7 mouse cellular contexts compared by ENCODE assay signal in the genomic region with DNA sequence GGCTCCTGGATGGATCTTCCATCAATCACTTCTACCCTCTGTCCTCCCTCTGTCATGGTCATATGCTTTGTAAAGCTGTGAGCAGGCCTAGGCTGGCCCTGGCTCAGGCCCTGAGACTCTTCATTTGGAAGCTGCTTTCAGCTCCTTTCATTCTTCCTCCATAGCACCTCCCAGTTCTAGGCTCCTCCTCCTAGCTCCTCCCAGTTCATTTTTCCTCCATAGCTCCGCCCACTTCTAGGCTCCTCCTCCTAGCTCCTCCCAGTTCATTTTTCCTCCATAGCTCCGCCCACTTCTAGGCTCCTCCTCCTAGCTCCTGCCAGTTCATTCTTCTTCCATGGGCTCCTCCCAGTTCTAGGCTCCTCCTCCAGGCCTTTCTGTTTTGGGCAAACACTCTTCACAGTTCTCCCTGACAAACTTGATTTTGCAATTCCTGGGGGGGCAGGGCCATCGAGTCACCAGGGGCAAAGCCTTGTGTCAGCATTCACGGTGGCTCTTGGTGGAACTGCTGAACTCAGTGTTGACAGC.
DNase-seq lines count a peak whose midpoint lies in the region; ATAC-seq and TF ChIP-seq lines count a peak whose summit lies in the region.

No protein-coding gene starts in this region.

- H3K9ac ChIP-seq in intestine, postnatal 0 days (ENCODE audit: low read depth, low read length), result no peak overlapping the region

- H3K36me3 ChIP-seq in intestine, postnatal 0 days (ENCODE audit: control insufficient read depth, insufficient read depth), result peaks cover 10% of the 10 kb centered on the region

- no peak overlapping the region for H3K4me2 ChIP-seq in intestine, postnatal 0 days (replicated peaks; ENCODE audit: low read depth)

- intact Hi-C loops in left cerebral cortex, postnatal 4 days (cut with DNase I), result no loop called here

- no peak overlapping the region; the same call in 1 of the 2 replicates for H3K27ac ChIP-seq in intestine, postnatal 0 days (ENCODE audit: low read depth, low read length)

- peak; percentile 55 for ATAC-seq in intestine, postnatal 0 days
- peak; percentile 89 for ATAC-seq in megakaryocyte progenitor cell, adult 5-6 weeks (replicated peaks; ENCODE audit: poor library complexity)

- TF ChIP-seq POLR2A in lung, adult 2 months (IDR thresholded peaks at IDR 0.05; ENCODE audit: borderline replicate concordance, extremely low read depth, low read depth, low read length), result no peak

- no peaks in the 10 kb centered on the region for H3K27me3 ChIP-seq in intestine, postnatal 0 days (replicated peaks; ENCODE audit: control insufficient read depth, insufficient read depth, low read length)

- DNase-seq in lung, adult 18-20 months, result peak; percentile 68 to 72
- DNase-seq in lung, adult 2 months, result no peak
- peak; percentile 72 for DNase-seq in adipocyte (ENCODE audit: low spot score)
- DNase-seq in thymus, postnatal 14 days, result no peak
- DNase-seq in left cerebral cortex, postnatal 4 days, result no peak

- WGBS in lung, adult 2 months, result 28% methylated on average over 4 of the region's 4 CpGs
- 40% methylated on average over 4 of the region's 4 CpGs for WGBS in intestine, postnatal 0 days

- H3K4me1 ChIP-seq in lung, adult 2 months (ENCODE audit: control insufficient read depth, insufficient read depth, low read length), result peaks cover 19% of the 10 kb centered on the region
- H3K4me1 ChIP-seq in intestine, postnatal 0 days (replicated peaks; ENCODE audit: control insufficient read depth, insufficient read depth, low read length), result no peaks in the 10 kb centered on the region

- no peaks in the 10 kb centered on the region for H3K9me3 ChIP-seq in intestine, postnatal 0 days (ENCODE audit: control insufficient read depth)

- no peak overlapping the region for H3K4me3 ChIP-seq in lung, adult 2 months (replicated peaks; ENCODE audit: extremely low read depth, low read depth, low read length)
- no peak overlapping the region for H3K4me3 ChIP-seq in intestine, postnatal 0 days (ENCODE audit: low read depth, low read length)

- no peak for TF ChIP-seq CTCF in lung, adult 2 months (IDR thresholded peaks at IDR 0.05; ENCODE audit: insufficient read depth, low read length)
- no peak for TF ChIP-seq CTCF in intestine, postnatal 0 days (IDR thresholded peaks at IDR 0.05; ENCODE audit: low read depth)

Comparison
In these comparisons a context has a peak if more than half of its experiments do, and no peak if none do; other contexts are left out.
1. DNase-seq: peak in lung, adult 18-20 months (2 of 2) and adipocyte (single experiment); none in lung, adult 2 months (single experiment), thymus, postnatal 14 days (single experiment) and left cerebral cortex, postnatal 4 days (single experiment).